Mouse (Mus musculus) heart, embryonic 12.5 days (tissue): Measurements from ENCODE around the gene Fam129b. TPM values are rescaled to one million over a fixed set of nuclear protein-coding genes. Genes with fewer than 3 reads are reported as not detected.

Source experiments
- ATAC-seq: fragments of 200-750 bp; cut with Nextera tagmentation; 2 replicates; pipeline ENCODE4 v1.8.0; 2017; ENCODE audit warnings: moderate TSS enrichment, moderate library complexity; ENCODE audit not compliant: insufficient number of reproducible peaks, low FRiP score
- H3K27ac ChIP-seq: fragments of 300-500 bp; sonication (generic); 2 replicates; pipeline ENCODE4 v1.5.1; 2016; ENCODE audit warnings: mild to moderate bottlenecking, moderate library complexity; ENCODE audit not compliant: poor library complexity, severe bottlenecking
- H3K27me3 ChIP-seq: fragments of 300-500 bp; sonication (generic); replicated peaks from 2 replicates; pipeline ENCODE4 v1.6.1; 2016; ENCODE audit warnings: mild to moderate bottlenecking, moderate library complexity
- H3K36me3 ChIP-seq: fragments of 300-500 bp; sonication (generic); 2 replicates; pipeline ENCODE4 v1.6.1; 2016; ENCODE audit warnings: mild to moderate bottlenecking, moderate library complexity
- H3K4me1 ChIP-seq: fragments of 300-500 bp; sonication (generic); replicated peaks from 2 replicates; pipeline ENCODE4 v1.6.1; 2016; ENCODE audit warnings: mild to moderate bottlenecking
- H3K4me2 ChIP-seq: fragments of 300-500 bp; sonication (generic); 2 replicates; pipeline ENCODE4 v1.6.1; 2016; ENCODE audit warnings: mild to moderate bottlenecking, moderate library complexity
- H3K4me3 ChIP-seq: fragments of 300-500 bp; sonication (generic); 2 replicates; pipeline ENCODE4 v1.5.1; 2016; ENCODE audit warnings: mild to moderate bottlenecking
- H3K9ac ChIP-seq: fragments of 300-500 bp; sonication (generic); 2 replicates; pipeline ENCODE4 v1.6.1; 2016; ENCODE audit warnings: mild to moderate bottlenecking, moderate library complexity
- H3K9me3 ChIP-seq: fragments of 300-500 bp; sonication (generic); replicated peaks from 2 replicates; pipeline ENCODE4 v1.6.1; 2016; ENCODE audit warnings: mild to moderate bottlenecking, moderate library complexity
- WGBS: fragments of 180-500 bp; shearing (Covaris S2); methylation state at CpG from one replicate; pipeline ENCODE4 v1.1.7; 2016; 5-methylcytosine and 5-hydroxymethylcytosine counted together
- polyA plus RNA-seq: library from polyadenylated mRNA; unstranded; fragments of >200 nt; fragmentation: Nextera tagmentation; extraction: Ambion mirVana; gene quantifications from 2 replicates; pipeline ENCODE4 v1.2.1, GENCODE M21; 2016

Fam129b gene
- polyA plus RNA-seq, 1 experiment from 2014 or later, result 62.0 TPM

DNA sequence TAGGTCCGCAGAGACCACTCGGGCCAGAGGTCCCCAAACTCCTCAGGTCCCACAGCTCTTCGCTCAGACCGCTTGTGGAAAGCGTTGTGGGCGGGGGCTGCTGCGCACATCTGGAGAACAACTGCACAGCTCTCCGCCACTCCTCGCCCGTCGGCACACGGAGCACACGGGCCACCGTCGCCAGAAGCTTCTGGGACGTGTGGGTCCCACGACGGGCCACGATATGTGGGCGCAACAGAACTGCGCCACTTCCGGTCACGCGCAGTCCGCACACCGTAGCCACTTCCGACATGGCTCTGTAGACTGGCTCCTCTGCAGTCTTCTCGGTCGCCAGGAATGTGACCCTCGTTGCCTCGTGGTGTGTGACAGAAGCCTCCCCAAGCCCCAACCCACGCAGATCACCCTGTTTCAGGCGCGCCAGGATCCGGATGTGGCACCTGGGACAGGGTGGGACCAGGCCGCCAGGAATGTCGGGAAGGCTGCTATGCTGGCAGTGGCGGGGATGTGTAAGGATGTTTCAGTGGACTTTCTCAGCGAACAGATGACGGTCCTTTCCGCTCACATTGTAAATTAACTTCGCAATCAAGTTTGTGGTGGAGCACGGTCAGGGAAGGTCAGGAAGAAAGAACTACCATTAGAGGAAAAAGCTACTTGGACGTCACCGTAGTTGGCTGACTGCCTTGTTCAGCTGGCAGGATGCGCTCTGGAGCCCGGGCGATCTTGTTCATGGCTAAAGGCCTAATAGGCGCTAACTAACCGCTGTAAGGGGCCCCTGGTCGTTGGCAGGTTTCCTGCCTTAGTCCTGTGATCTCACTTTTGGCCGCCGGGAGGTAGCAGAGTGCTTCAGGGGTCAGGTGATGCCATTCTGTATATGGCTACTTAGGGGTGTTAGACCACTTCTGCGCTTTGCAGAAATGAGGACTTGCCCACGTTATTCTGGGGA, 91.0 kb downstream of the Fam129b start:
- Histone ChIP-seq H3K9ac (peak overlapping the region; percentile 84), H3K27ac (peak overlapping the region; percentile 97), H3K4me2 (peak overlapping the region; percentile 88), H3K4me1 (peaks cover 42% of the 10 kb centered on the region), H3K4me3 (peak overlapping the region; percentile 68), H3K36me3 (peaks cover 25% of the 10 kb centered on the region), H3K27me3 (no peaks in the 10 kb centered on the region), H3K9me3 (no peaks in the 10 kb centered on the region)
- peak; percentile 85 for ATAC-seq
- WGBS, result under 1% methylated on average over 55 of the region's 55 CpGs

DNA sequence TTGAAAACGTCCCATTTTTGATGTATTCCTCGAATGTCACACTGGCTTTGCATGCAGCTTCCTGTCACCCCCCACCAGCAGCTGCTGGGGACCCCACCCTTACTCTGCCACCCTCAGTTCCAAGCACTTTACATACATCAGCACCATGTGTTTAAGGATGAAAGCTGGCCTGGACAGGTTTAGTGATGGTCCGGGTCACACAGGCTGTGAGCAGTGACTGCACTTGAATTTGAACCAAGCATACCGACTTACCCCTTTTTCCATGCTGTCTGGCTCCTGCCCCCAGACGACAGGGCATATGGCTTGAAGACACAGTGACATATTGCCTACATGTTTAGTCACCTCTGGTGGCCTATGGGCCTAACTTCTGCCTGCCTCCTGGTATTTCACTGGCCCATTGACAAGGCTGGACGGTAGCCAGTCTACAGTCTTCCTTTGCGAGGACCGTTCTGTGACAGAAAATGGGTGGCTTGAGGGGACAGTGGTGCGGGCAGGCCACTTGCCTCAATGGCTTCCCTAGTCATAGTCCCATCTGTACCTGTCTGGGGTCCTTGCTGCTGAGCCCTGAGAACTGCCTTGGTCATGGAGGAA, 92.2 kb downstream of the Fam129b start:
- Histone ChIP-seq H3K27me3 (no peaks in the 10 kb centered on the region), H3K4me3 (no peak overlapping the region), H3K9me3 (no peaks in the 10 kb centered on the region), H3K36me3 (peaks cover 26% of the 10 kb centered on the region), H3K4me1 (peaks cover 36% of the 10 kb centered on the region), H3K4me2 (peak overlapping the region; percentile 88), H3K9ac (peak overlapping the region; percentile 84), H3K27ac (0 out of 2 replicates have a peak overlapping the region, but pooled peaks have one; percentile 22)
- no peak for ATAC-seq
- WGBS, result 80% methylated on average over 9 of the region's 9 CpGs

DNA sequence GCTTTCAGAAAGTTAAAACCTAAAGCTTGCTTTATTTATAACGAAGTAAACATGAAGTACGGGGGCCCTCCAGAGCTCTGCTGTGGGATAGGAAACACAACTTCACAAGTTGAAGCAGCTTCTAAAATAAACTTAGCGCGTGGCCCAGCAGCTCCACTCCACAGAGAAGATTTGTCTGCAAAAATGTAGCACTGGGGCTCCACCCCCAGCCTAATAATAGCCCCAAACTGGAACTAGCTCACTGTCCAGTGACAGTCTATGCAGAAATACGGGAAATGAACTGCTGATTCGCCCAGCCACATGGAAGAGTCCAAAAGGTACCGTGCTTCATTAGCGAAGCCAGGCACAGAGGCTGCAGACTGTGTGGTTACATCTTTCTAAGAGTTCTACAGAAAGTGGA, 93.4 kb downstream of the Fam129b start:
- WGBS, result 57% methylated on average over 8 of the region's 8 CpGs
- Histone ChIP-seq H3K27me3 (no peaks in the 10 kb centered on the region), H3K36me3 (peaks cover 26% of the 10 kb centered on the region), H3K27ac (peak overlapping the region; percentile 83), H3K9ac (peak overlapping the region; percentile 43; the same call in 1 of the 2 replicates), H3K9me3 (no peaks in the 10 kb centered on the region), H3K4me3 (peak overlapping the region; percentile 0; the same call in 1 of the 2 replicates), H3K4me2 (peak overlapping the region; percentile 57), H3K4me1 (peaks cover 24% of the 10 kb centered on the region)
- ATAC-seq, result no peak

DNA sequence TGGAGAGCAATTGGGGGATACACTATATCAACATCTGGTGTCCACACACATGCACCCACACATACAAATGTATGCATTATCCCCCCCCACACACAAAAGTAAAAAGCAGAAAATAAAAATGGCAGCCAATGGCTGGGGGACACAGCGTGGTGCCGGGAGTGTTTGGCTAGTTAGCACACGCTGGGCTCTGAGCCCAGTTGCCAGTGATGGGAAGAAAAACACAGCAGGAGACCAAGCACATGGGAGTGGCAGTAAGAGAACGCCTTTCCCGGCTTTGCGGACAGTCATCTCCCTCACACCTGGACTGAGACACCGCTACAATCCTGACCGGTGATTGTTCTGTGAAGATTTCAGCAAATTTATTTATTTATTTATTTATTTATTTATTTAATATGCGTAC, 95.3 kb downstream of the Fam129b start:
- no peak overlapping the region for H3K9ac ChIP-seq
- H3K4me2 ChIP-seq, result no peak overlapping the region
- peaks cover 24% of the 10 kb centered on the region for H3K4me1 ChIP-seq
- no peak overlapping the region for H3K4me3 ChIP-seq
- 54% methylated on average over 9 of the region's 9 CpGs for WGBS
- no peak for ATAC-seq
- H3K27ac ChIP-seq, result no peak overlapping the region
- H3K36me3 ChIP-seq, result peaks cover 37% of the 10 kb centered on the region
- no peaks in the 10 kb centered on the region for H3K27me3 ChIP-seq
- H3K9me3 ChIP-seq, result no peaks in the 10 kb centered on the region

DNA sequence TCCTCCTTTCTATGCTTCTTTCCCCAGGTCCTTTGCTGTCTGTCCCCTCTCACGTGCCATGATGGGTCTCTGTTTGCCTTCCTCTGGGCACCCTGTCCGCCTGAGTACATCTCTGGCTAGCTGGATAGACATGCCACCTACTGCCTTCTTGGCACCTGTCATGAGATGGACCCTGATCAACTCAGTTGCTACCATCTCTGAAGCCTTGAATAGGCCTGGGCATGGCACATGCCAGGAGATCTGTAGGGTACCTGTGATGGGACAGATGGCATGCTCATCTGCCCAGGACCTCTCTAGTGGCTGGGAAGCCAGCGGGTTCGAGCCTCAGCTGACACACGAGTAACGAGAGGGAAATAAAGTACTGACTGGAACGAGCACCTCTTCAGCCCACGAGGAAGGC, 98.3 kb downstream of the Fam129b start:
- 88% methylated on average over 8 of the region's 8 CpGs for WGBS
- Histone ChIP-seq H3K9ac (no peak overlapping the region), H3K4me1 (peaks cover 8% of the 10 kb centered on the region), H3K27ac (no peak overlapping the region), H3K4me2 (no peak overlapping the region), H3K36me3 (peaks cover 47% of the 10 kb centered on the region), H3K9me3 (no peaks in the 10 kb centered on the region), H3K27me3 (no peaks in the 10 kb centered on the region), H3K4me3 (no peak overlapping the region)
- ATAC-seq, result no peak

Other genes with a start within 250 kb of the Fam129b start
- gene Eng, start 229.5 kb upstream of the Fam129b start, polyA plus RNA-seq, result 159 and 168 TPM in 2 replicates
- gene Fpgs, start 172.0 kb upstream of the Fam129b start, polyA plus RNA-seq, result 18.7 and 20.3 TPM in 2 replicates
- 67.5 and 73.3 TPM in 2 replicates for gene Cdk9, start 163.0 kb upstream of the Fam129b start, polyA plus RNA-seq
- gene Sh2d3c, start 155.1 kb upstream of the Fam129b start, polyA plus RNA-seq, result 35.4 and 36.0 TPM in 2 replicates
- not detected in 2 replicates for gene 6330409D20Rik, start 135.1 kb upstream of the Fam129b start, polyA plus RNA-seq
- 38.5 and 39.3 TPM in 2 replicates for gene Tor2a, start 118.9 kb upstream of the Fam129b start, polyA plus RNA-seq
- 0.09 and 0.24 TPM in 2 replicates for gene Ttc16, start 100.5 kb upstream of the Fam129b start, polyA plus RNA-seq
- gene Ptrh1, start 100.3 kb upstream of the Fam129b start, polyA plus RNA-seq, result 4.2 and 5.2 TPM in 2 replicates
- gene Cfap157, start 91.7 kb upstream of the Fam129b start, polyA plus RNA-seq, result 0.63 and 0.98 TPM in 2 replicates
- gene Stxbp1, start 28.9 kb upstream of the Fam129b start, polyA plus RNA-seq, result 30.8 and 31.1 TPM in 2 replicates
- gene Rpl12, start 85.4 kb downstream of the Fam129b start, polyA plus RNA-seq, result 99.8 and 114 TPM in 2 replicates
- gene Lrsam1, start 85.5 kb downstream of the Fam129b start, polyA plus RNA-seq, result 11.1 and 11.8 TPM in 2 replicates
- gene Slc2a8, start 106.0 kb downstream of the Fam129b start, polyA plus RNA-seq, result 19.7 and 20.0 TPM in 2 replicates